Mouse (Mus musculus) lung, embryonic 15.5 days (tissue): ENCODE measurements around the gene Cldn34c4. TPM values are rescaled to one million over a fixed set of nuclear protein-coding genes. Genes with fewer than 3 reads are reported as not detected.

Source experiments
- ATAC-seq: fragments of 200-750 bp; cut with Nextera tagmentation; 2 replicates; pipeline ENCODE4 v1.8.0; 2017; ENCODE audit warnings: moderate number of reproducible peaks, borderline replicate concordance; ENCODE audit not compliant: low FRiP score, low TSS enrichment; ENCODE audit errors: extremely low read depth
- H3K27ac ChIP-seq: fragments of 300-500 bp; sonication (generic); 2 replicates; pipeline ENCODE4 v1.5.1; 2015; ENCODE audit warnings: moderate library complexity, mild to moderate bottlenecking, inconsistent platforms
- H3K27me3 ChIP-seq: fragments of 300-500 bp; sonication (generic); 2 replicates; pipeline ENCODE4 v1.6.1; 2015; ENCODE audit warnings: inconsistent platforms
- H3K36me3 ChIP-seq: fragments of 300-500 bp; sonication (generic); 2 replicates; pipeline ENCODE4 v1.6.1; 2015; ENCODE audit warnings: inconsistent platforms
- H3K4me1 ChIP-seq: fragments of 300-500 bp; sonication (generic); 2 replicates; pipeline ENCODE4 v1.6.1; 2015; ENCODE audit warnings: inconsistent platforms
- H3K4me2 ChIP-seq: fragments of 300-500 bp; sonication (generic); 2 replicates; pipeline ENCODE4 v1.6.1; 2015; ENCODE audit warnings: inconsistent platforms, mild to moderate bottlenecking, moderate library complexity
- H3K4me3 ChIP-seq: fragments of 300-500 bp; sonication (generic); 2 replicates; pipeline ENCODE4 v1.5.1; 2015; ENCODE audit warnings: mild to moderate bottlenecking, inconsistent platforms
- H3K9ac ChIP-seq: fragments of 300-500 bp; sonication (generic); 2 replicates; pipeline ENCODE4 v1.6.1; 2015; ENCODE audit warnings: inconsistent platforms
- H3K9me3 ChIP-seq: fragments of 300-500 bp; sonication (generic); 2 replicates; pipeline ENCODE4 v1.6.1; 2016; ENCODE audit warnings: inconsistent platforms
- WGBS: fragments of 180-500 bp; shearing (Covaris S2); methylation state at CpG from one replicate; pipeline ENCODE4 v1.1.7; 2015; 5-methylcytosine and 5-hydroxymethylcytosine counted together
- polyA plus RNA-seq: library from polyadenylated mRNA; unstranded; fragments of >200 nt; fragmentation: Nextera tagmentation; extraction: Ambion mirVana; gene quantifications from 2 replicates; pipeline ENCODE4 v1.2.1, GENCODE M21; 2015

The Cldn34c4 gene
- not detected in 2 replicates for polyA plus RNA-seq

- H3K9me3 ChIP-seq = no peaks in the 10 kb centered on the region
- H3K4me1 ChIP-seq = no peaks in the 10 kb centered on the region
- WGBS = 41% methylated on average over 2 of the region's 2 CpGs
- H3K4me2 ChIP-seq = no peak within 1 kb of the TSS
- H3K27ac ChIP-seq = no peak within 1 kb of the TSS
- ATAC-seq = no peak
- H3K36me3 ChIP-seq = no peaks in the 10 kb centered on the region
- no peak within 1 kb of the TSS for H3K9ac ChIP-seq
- no peak within 1 kb of the TSS for H3K4me3 ChIP-seq
- H3K27me3 ChIP-seq = no peaks in the 10 kb centered on the region
These were observed at the start of gene Cldn34c4 for GRCm38 (mm10) chrX:127736454-127736853. Gene Cldn34c4, minus strand, starts transcription at chrX:127736554.

DNA sequence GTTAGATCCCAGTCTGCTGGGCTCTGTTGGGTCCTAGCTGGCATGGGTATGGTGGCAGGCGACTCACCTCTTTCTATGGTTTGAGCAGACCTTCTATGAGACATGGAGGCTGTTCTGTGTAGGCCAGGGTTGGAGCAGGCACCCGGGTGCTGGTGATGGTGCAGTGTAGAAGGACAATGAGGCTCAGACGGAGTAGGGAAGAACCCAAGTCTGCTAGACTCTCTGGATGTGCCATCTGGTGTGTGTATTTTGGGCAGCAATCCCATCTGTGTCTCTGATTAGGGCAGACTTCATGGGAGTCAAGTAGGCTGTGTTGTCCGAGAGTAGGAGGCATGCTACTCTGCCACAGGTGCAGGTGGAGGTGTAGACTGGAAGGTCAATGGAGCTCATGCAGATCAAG is 10.7 kb upstream of the Cldn34c4 start:
- H3K4me3 ChIP-seq = no peak overlapping the region
- no peaks in the 10 kb centered on the region for H3K4me1 ChIP-seq
- H3K27ac ChIP-seq = no peak overlapping the region
- H3K9me3 ChIP-seq = 0 out of 2 replicates have a peak, but pooled peaks cover 3% of the 10 kb centered on the region
- H3K9ac ChIP-seq = no peak overlapping the region
- no peaks in the 10 kb centered on the region for H3K36me3 ChIP-seq
- ATAC-seq = no peak
- 79% methylated on average over 4 of the region's 4 CpGs for whole genome bisulfite sequencing
- H3K4me2 ChIP-seq = no peak overlapping the region
- H3K27me3 ChIP-seq = no peaks in the 10 kb centered on the region
